Mouse (Mus musculus) retina, postnatal 1 day (tissue): ENCODE measurements around the gene Gm614.

Experiments
- DNase-seq: peaks from one replicate; pipeline ENCODE4 v3.0.0-alpha.2; 2012

Gm614 gene

DNA sequence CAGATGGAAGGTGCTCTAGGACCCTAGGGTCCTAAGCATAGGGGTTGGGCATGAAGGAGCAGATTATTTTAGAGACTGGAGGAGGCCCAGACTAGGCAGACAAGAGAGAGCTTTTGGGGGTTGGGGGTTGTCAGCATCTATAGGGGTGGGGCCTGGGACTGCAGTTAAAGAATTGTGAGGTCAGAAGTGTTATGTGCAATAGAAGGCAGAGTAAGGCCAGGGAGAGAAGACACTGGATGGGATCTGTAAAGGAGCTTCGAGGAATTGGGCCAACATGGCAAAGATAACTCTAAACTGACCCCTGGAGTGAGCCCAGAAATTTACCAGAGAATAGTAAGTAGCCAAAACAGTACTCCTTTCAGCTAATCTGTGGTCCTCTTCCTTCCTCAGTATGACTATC, at the start of gene Gm614:
Gene Gm614, minus strand, starts transcription at position 101 of the 400 bp plus-strand sequence.
- no peak for DNase-seq

DNA sequence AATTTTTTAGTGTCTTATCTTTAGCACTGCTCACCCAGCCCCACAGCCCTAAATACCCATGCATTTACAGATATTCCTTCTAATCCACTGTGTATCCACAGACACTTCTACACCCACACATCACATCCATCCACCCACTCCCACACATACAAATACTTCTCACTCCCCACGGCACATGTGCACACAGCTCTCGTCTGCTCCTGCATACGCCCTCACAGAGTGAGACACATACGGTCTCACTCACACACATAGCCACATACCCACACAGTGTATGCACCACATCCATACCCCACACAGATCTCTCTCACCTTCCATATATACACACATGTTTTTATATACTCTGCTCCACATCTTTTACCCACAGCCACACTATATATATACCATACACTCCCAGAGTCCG, 45.5 kb upstream of the Gm614 start:
- DNase-seq: no peak

DNA sequence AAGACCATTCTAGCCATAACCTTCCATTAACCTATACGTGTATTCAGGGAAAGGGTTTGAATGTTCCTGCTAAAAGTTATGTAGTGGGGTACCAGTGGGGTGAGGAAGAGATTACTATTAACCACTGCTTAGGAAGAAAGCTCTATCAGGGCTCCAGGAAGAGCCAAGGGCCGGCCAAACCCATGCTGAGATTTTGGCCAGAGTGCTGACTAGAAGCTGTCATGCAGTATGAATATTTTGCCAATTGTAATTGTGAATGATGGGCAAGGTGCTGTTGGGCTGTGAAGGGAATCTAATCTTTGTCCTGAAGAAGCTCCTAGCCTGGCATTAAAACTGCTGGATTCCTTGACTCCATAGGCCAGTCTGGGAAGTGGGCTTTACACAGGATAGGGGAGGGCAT, 40.9 kb upstream of the Gm614 start:
- DNase-seq: no peak

DNA sequence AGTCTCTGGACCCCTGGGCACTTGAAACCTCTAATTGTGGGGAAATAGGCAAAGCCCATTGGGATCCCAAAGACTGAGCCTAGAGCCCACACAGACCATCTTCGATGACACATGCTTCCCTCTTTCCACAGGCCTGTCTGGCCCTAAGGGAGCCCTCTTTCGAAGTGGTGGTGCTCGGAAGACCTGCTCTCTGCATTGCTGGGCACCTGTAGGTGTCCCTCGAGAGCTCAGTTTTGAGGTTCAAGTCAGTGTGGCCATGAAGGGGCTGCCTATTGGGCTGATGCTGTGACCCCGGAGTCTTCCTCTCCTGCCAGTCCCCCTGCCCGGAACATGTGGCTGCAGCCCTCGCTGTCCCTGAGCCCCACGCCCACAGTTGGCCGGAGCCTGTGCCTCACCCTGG, 37.9 kb upstream of the Gm614 start:
- DNase-seq: no peak

DNA sequence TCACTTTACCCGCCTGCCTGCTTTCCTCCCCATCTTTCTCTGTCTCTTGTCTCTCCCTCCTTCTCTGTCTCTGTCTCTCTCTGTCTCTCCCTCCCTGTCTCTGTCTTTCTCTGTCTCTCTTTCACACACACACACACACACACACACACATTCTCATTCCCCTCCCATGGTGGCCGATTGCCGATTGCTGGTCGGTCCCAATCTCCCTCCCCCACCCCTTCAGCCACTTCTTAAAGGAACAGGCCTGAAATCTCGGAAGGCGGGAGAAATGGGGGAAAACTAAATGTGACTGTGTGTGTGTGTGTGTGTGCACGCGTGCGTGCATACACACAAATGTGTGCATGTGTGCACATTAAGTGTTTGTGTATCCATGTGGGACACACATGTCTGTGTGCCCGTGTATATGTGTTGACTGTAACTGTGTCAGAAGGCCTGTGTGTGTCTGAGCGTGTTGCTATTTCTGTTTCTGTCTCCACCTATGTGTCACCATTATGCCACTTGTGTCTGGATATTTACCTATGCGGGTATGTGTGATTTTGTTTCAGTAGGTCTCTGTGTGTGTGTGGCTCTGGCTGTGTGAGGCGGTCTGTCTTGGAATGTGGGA, 36.7 kb upstream of the Gm614 start:
- peak; percentile 72 for DNase-seq

DNA sequence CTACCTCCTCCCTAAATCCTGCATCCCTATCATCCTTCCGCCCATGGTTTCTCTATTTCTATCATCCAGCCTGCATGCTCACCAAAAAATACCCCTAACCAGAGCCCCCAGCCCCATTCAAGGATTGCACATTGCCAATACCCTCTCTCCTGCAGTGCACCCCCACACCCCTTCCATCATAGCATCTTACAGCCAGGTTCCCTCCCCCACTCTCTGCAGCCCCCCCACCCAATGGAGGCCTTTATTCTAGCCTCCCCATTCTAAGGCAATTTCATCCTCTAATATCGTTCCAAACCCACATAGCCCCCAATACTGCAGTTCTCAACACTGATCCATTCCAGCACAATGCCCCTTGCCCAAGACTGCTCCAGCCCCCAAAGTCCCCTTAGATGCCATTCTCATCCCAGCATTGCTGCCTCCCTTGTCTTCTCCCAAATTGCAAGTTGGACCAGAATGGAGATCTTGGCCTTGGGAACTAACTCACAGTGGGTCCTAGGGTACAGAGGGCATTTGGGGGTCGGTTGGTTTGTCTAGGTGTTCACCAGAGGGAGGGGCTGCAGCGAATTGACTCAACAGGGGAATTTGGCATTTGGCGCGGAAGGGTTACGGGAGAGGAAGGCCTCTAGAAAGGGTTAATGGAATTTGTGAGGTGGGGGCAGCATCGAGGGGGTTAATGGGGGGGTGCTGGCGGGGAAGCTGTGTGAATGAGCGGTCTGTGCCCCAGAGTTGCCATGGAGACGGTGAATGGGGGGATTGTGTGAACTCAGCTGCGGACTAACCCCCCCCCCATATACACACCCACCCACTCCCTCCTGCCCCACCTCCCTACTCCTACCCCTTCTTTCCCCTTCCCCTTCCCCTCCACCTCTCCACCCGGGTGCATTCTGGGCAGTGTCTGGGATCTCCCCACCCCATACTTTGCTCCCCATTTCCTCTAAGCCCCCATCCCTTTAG, 36.0 kb upstream of the Gm614 start:
- DNase-seq: peak; percentile 66

DNA sequence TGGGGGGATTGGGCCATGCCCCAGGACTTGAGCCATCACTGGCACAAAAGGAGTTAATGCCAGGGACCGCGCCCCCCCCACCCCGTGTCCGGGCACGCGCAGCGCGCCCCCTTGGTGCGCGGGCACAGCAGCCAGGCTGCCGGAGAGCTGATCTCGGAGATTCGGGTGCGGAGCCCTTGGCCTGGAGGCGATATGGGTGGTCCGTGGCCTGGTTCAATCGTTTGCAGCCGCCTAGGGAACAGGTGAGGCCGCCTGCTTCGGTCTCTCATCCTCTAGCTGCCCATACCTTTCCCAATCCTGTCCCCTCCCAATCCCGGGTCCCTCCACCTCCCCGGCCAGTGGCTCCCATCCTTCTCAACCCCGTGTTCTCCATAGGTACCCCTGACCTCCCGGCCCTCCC, 35.3 kb upstream of the Gm614 start, which contains the start of gene Nlgn3:
Gene Nlgn3, plus strand, starts transcription at position 114 of the 400 bp plus-strand sequence.
- peak; percentile 62 for DNase-seq

DNA sequence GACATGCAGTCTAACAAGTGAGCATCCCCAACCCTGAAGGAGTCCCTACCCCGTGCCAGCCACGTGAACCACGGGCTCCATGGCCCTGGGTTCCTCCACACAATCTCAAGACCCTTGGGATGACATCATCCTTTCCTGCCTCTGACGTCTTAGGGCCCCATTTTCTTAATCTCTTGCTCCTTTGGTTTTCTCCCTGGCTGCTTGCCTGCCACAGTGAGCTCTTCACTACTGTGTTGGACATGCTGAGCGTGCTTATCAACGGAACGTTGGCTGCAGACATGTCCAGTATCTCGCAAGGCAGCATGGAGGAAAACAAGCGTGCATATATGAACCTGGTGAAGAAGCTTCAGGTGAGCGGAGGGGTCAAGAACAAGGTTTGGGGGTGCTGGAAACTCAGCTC, 26.3 kb upstream of the Gm614 start:
- no peak for DNase-seq

DNA sequence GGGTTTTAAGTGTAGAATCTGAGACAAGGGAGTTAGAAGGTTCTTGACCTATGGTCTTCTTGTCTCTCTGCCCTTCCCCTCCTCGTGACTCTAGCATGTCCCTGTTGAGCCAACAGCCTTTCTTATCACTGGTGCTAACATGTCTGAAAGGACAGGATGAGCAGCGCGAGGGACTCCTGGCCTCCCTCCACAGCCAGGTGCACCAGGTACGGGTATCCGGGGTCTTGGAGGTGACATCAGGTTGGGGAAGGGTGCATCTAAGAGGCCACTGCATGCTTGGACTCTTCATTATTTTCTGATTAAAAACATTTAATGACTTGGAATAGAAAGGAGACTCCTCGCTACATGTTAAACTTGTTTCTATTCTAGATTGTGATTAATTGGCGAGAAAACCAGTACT, 25.2 kb upstream of the Gm614 start:
- no peak for DNase-seq

DNA sequence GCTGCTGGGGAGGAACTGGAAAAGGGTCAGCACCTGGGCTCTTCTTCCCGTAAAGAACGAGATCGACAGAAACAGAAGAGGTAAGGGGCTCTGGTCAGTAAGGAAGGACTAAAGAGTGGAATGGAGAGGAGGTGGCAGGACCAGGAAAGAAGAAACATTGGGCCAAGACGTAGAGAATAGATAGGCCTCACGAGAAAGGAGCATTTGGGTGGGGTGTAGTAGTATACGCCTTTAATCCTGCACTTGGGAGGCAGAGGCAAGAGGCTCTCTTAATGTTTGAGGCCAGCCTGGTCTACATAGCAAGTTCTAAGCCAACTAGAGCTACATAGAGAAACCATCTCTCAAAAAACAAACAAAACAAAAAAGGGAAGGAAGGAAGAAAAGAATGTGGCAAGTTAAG, 24.6 kb upstream of the Gm614 start:
- DNase-seq: no peak

DNA sequence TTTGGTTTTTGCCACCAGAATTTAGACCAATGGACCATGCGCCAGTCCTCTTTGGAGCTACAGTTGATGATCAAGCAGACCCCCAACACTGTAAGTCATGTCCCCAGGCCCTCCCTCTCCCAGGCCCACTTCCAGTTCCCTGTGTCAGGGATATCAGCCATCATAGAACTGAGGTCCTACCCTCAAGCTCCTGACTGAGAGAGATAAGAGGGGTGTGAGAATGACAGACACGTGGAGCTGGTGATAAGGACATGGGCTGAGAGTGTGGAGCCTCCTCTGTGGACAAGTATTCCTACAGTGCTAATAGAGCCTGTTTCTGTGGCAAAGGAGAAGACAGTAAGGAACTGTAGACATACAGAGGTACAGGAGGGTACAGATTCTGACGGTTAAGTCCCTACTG, 23.8 kb upstream of the Gm614 start:
- no peak for DNase-seq

DNA sequence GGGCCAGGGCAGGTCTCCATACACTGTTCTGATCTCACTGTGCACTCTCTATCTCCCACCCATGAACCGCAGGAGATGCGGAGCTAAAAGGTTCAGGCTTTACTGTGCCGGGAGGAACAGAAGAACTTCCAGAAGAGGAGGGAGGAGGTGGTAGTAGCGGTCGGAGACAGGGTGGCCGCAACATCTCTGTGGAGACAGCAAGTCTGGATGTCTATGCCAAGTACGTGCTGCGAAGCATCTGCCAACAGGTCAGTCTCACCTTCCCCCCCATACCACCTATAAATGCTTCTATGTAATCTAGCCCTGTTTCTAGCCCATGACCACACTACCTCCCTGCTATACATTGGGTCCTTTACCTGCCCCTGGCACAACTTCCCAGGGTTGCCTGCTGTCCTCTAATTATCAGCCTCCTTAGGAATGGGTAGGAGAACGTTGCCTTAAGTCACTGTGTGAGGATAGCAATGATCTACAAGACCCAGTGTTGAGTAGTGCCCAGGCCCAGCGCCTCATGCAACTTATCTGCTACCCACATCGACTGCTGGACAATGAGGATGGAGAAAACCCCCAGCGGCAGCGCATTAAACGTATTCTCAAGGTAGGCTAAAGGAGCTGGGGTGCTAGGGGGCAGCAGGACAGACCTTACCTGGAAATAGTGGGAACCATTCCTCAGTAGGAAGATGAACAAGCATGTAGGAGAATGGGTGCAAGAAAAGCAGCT, 22.3 kb upstream of the Gm614 start:
- DNase-seq: no peak

DNA sequence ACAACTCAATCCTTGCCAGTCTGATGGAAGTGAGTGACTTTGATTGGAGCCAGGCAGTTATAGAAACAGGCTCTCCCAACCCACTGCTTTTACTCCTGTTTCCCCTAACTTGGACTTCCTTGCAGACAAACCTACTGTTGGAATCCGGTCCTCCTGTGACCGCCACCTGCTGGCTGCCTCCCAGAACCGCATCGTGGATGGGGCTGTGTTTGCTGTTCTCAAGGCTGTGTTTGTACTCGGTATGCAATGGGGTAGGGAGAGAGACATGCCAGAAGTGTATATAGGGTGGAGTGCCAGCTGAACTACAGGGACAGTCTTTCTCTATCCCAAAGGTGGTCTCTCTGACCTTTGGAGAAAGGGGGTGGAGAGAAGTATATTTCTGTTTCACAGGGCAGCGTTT, 21.7 kb upstream of the Gm614 start:
- peak; percentile 61 for DNase-seq

DNA sequence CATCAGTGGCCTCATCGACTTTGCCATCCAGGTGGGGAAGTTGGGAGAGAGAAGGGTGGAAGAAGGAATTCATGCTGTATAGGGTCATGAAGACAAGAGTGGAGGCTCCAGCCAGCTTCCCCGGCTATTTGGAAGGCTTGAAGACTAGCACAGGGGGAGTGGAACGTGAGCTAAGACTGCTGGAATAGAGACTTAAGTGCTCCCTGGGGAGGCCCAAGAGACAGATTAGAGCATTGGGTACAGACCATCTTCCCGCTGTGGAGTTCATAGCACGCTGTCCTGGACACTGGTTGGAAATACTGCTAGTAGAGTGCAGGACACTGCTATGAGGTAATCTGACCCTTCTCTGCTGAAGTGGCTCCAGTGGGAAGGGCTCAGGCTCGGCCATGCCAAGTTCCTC, 19.0 kb upstream of the Gm614 start:
- no peak for DNase-seq

DNA sequence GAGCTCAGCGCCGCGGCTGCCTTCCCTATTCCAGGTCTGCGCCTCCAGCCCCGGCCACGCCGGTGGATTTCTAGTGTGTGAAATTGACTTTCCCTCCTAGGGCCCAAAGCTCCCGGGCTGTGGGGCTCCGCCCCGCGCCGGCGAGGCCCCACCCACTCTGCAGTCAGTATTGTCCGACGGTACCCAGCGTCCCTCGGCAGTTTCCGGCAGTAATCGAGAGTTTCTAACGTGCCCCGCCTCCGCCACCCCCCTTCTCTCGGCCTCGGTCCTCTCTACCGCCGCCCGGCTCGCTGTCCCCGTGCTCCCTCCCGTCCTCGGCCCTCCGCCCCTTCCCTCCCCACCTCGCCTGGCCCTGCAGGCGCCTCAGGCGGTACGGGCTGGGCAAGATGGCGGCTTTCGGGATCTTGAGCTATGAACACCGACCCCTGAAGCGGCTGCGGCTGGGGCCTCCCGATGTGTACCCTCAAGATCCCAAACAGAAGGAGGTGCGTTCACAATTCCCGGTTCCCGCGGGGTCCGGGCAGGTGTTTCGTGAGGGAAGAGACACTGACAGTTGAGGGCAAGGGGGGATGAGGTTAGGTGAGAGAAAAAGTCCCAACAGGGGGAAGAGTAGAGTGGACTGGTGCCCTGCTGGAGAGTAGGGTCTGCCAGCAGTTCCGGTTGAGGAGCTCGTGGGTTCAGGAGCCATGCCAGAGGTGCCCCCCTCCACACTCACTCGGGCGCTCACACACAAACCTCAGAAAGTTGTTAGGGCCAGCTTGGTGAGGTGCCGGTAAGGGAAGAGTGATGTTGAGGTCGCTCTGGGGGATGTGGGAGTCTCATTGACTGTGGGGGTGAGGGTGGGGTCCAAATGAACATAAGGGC, 10.3 kb upstream of the Gm614 start, which contains the start of gene Med12:
Gene Med12, plus strand, starts transcription at position 156 of the 864 bp plus-strand sequence.
- DNase-seq: peak; percentile 94

DNA sequence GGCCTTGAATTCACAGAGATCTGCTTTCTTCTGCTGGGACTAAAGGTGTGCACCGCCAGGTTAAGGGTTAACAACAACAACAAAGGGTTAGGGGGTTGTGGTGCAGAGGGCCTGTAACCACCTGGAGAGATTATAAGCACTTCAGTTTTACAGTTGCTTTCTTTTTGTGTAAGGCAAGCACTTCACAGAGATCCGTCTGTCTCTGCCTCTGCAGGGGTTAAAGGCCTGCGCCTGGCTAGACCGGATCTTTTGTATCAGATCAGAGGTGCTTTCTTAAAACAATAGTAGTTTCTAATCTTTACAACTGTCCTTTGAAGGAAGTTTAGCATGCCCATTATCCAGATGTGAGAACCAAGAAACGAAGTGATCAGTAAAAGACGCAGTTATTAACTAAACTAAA, 9.6 kb upstream of the Gm614 start:
- no peak for DNase-seq

DNA sequence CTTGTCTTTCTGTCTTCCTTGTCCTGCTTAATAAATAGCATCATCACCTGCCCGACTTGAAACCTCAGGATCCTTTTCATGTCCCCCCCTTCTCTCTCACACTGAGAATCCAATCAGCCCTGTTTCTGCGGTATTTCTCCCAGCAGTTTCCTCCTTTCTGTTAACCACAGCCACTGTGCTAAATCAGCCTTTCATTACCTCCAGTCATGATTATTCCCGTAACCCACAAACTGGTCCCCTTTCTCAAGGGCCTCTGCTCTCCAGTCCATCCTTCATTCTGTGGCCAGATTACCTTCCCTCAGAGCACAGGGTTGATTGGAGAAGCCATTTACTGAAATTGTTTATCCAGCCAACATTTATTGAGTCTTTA, 4.9 kb upstream of the Gm614 start, which contains the start of gene Gm20489:
Gene Gm20489, minus strand, starts transcription at position 269 of the 370 bp plus-strand sequence.
- no peak for DNase-seq

DNA sequence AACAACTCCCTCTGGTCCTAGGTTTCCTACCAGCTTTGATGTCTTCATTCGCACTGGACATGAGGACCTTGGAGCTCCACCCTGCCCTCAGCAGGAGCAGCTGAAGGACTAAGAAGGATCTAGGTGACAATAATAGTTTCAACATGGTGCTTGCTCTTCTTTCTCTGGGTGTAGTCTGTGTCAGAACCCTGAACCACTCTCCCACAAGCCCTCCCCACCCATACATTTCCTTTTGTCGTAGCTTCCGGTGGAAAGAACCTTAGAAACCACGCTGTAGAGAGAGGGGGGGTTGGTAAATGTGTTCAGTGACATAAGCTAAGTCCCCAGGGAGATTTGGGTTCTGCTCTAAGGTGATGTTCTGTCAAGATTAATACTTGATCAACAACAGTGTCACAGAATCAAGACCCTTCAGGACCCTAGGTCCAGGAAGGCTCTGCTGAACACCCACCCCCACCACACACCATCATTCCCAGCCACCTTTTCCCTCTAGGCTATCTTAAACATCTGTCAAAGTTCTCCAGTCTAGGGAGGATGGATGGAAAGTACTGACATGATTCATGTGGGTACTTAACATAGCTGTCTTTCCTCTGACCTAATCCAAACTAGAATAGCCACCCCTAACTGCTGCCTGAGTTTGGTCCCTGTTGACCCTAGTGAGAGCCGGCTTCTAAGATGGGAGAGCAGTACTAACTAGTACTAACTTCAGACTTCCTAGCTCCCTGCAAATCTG, 4.4 kb upstream of the Gm614 start, which contains the start of gene Il2rg:
Gene Il2rg, minus strand, starts transcription at position 231 of the 730 bp plus-strand sequence.
- no peak for DNase-seq

DNA sequence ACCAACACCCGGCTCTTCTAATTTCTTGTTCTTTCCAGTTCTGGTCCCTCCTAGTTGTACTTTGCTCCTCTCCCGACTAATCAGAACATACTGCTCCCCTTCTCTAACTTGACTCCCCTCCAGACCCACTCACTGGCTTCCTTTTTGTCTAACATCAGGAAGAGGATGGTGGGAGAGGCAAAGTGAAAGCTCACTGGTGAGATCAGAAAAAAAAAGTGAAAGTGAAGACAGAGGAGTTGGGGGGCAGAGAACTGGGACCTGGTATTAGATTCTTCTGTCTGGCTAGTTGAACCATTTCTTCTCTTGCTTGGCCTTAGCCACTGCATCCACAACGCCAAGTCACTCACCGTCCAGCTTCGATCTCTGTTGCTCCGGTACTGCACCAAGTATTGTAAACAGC, 2.8 kb upstream of the Gm614 start:
- no peak for DNase-seq

DNA sequence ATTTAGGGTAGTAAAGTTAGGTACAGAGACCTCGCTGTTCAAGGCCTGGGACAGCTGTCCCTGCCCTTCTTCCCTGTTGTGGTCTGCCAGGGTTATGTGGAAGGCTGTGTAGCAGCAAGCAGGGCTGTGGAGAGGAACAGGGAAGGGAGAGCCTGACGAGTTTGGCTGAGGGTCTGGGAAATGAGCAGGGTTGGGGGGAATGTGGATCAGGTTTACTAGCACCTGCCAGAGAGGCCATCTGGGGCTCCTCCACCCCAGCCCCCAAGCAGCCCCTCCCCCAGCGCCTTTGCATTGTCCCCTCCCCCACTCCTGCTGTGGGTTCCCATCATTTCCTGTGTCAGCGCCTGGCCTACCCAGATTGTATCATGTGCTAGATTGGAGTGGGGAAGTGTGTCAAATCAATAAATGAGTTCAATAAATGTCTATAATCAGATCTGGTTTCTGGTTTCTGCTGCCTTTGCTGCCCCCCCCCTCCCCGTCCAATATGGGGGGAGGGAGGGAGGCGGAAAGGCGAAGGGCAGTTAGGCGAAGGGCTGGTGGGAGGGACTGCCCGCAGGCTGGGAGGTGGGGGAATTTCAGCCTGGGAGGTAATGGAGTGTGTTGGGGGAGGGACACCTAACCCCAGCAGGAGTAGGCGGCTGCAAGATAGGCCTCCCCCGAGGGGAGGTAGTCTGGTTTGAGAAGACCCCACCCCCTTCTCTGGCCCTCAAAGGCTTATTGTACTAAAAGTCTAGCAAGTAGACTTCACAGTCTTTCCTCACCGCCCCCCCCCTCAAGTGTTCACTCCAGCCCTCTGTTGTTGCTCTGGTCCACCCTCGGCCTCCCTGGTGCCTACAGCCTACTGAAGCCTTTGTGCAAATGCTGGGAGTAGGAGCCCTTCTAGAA, 3.1 kb downstream of the Gm614 start:
- peak; percentile 73 for DNase-seq

DNA sequence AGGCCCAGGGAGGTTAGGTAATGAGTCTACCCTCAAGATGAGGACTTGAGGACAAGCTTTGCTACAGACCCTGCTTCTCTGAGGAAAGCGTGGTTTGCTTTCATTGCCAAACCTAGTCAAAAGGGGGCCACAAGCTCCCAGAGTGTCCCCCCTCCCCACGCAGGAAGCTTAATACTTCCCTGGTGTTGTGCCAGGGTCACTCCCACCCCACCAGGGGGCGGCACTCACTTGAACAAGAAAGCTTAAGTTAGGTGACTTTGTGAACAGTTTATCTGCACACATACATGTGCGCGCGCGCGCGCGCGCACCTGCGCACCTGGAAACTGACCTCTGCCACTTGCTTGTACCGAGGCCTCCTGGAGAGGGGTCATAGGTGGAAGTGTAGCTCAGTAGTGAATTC, 7.2 kb downstream of the Gm614 start:
- DNase-seq: peak; percentile 26
